Mouse (Mus musculus) testis, adult 2 months (tissue): ENCODE data around the gene Gfod1. TPM values are rescaled to one million over a fixed set of nuclear protein-coding genes. Genes with fewer than 3 reads are reported as not detected.
A peak's percentile ranks its signal among the peaks of the same experiment; 100 is the strongest.

ENCODE experiments used
- H3K27ac ChIP-seq: fragments of 200-500 bp; 2 replicates; pipeline ENCODE4 v1.5.1; 2012; ENCODE audit warnings: low read depth, low read length; ENCODE audit not compliant: control insufficient read depth, insufficient read depth
- H3K27me3 ChIP-seq: fragments of 200-500 bp; 2 replicates; pipeline ENCODE4 v1.6.1; 2012; ENCODE audit warnings: mild to moderate bottlenecking, low read length, moderate library complexity; ENCODE audit not compliant: control insufficient read depth, insufficient read depth
- H3K36me3 ChIP-seq: fragments of 200-500 bp; 2 replicates; pipeline ENCODE4 v1.6.1; 2012; ENCODE audit warnings: mild to moderate bottlenecking, low read length; ENCODE audit not compliant: control insufficient read depth, insufficient read depth
- H3K4me1 ChIP-seq: fragments of 200-500 bp; 2 replicates; pipeline ENCODE4 v1.6.1; 2012; ENCODE audit warnings: low read length; ENCODE audit not compliant: control insufficient read depth, insufficient read depth
- H3K4me3 ChIP-seq: fragments of 200-500 bp; 2 replicates; pipeline ENCODE4 v1.5.1; 2012; ENCODE audit warnings: low read depth, mild to moderate bottlenecking, low read length, moderate library complexity, mixed read lengths; ENCODE audit not compliant: control insufficient read depth
- CTCF ChIP-seq: fragments of 200-500 bp; IDR thresholded peaks from 2 replicates; pipeline ENCODE4 v1.5.1; 2012; ENCODE audit warnings: low read depth, mild to moderate bottlenecking, inconsistent platforms, low read length, moderate library complexity; ENCODE audit not compliant: control insufficient read depth, insufficient read depth, insufficient replicate concordance
- POLR2A ChIP-seq: fragments of 200-500 bp; IDR thresholded peaks from 2 replicates; pipeline ENCODE4 v1.6.1; 2012; ENCODE audit warnings: low read depth, mild to moderate bottlenecking, inconsistent platforms, low read length, moderate library complexity; ENCODE audit not compliant: control insufficient read depth
- polyA plus RNA-seq: library from polyadenylated mRNA; depleted of rRNA; stranded (reverse); fragments of >200 nt; gene quantifications from 2 replicates; pipeline ENCODE4 v1.2.3, GENCODE M21; 2012

Gfod1 gene
- polyA plus RNA-seq, 1 experiment: 0.17 TPM

- Histone ChIP-seq H3K36me3 (no peaks in the 10 kb centered on the region), H3K27me3 (no peaks in the 10 kb centered on the region), H3K4me3 (peak overlapping the region; percentile 20), H3K27ac (no peak overlapping the region), H3K4me1 (peaks cover 2% of the 10 kb centered on the region; the same call in 1 of the 2 replicates)
- no peak for TF ChIP-seq POLR2A
- peak; percentile 86 for TF ChIP-seq CTCF
Observed at GRCm38 (mm10) chr13:43201033-43201432, 102.9 kb downstream of the Gfod1 start.

GRCm38 (mm10) chr13:43200473-43200872 lies 103.5 kb downstream of the Gfod1 start:
- TF ChIP-seq CTCF (no peak), POLR2A (no peak)
- H3K4me3 ChIP-seq: peak overlapping the region; percentile 5

GRCm38 (mm10) chr13:43199749-43200148 lies 104.2 kb downstream of the Gfod1 start:
- peak; percentile 75; the same call in 1 of the 2 replicates for TF ChIP-seq CTCF
- TF ChIP-seq POLR2A: no peak
- H3K36me3 ChIP-seq: no peaks in the 10 kb centered on the region
- H3K27me3 ChIP-seq: no peaks in the 10 kb centered on the region
- no peak overlapping the region for H3K4me3 ChIP-seq
- no peak overlapping the region for H3K27ac ChIP-seq
- H3K4me1 ChIP-seq: peaks cover 2% of the 10 kb centered on the region; the same call in 1 of the 2 replicates

More at GRCm38 (mm10) chr13:43200473-43200872, 103.5 kb downstream of the Gfod1 start:
- H3K27me3 ChIP-seq: no peaks in the 10 kb centered on the region
- no peak overlapping the region for H3K27ac ChIP-seq
- no peaks in the 10 kb centered on the region for H3K36me3 ChIP-seq
- H3K4me1 ChIP-seq: peaks cover 2% of the 10 kb centered on the region; the same call in 1 of the 2 replicates

GRCm38 (mm10) chr13:43199282-43199681 lies 104.7 kb downstream of the Gfod1 start:
- no peaks in the 10 kb centered on the region for H3K27me3 ChIP-seq
- TF ChIP-seq POLR2A (no peak), CTCF (no peak)
- no peak overlapping the region for H3K27ac ChIP-seq
- H3K36me3 ChIP-seq: no peaks in the 10 kb centered on the region
- H3K4me1 ChIP-seq: peaks cover 2% of the 10 kb centered on the region; the same call in 1 of the 2 replicates
- H3K4me3 ChIP-seq: no peak overlapping the region

GRCm38 (mm10) chr13:43197187-43197586 lies 106.8 kb downstream of the Gfod1 start:
- Histone ChIP-seq H3K4me1 (peaks cover 2% of the 10 kb centered on the region; the same call in 1 of the 2 replicates), H3K27ac (no peak overlapping the region), H3K27me3 (no peaks in the 10 kb centered on the region), H3K36me3 (no peaks in the 10 kb centered on the region), H3K4me3 (no peak overlapping the region)
- TF ChIP-seq CTCF (peak; percentile 46; the same call in 1 of the 2 replicates), POLR2A (no peak)

GRCm38 (mm10) chr13:43196000-43196399 lies 108.0 kb downstream of the Gfod1 start:
- Histone ChIP-seq H3K36me3 (no peaks in the 10 kb centered on the region), H3K27ac (no peak overlapping the region), H3K4me1 (no peaks in the 10 kb centered on the region; the same call in 1 of the 2 replicates), H3K4me3 (no peak overlapping the region), H3K27me3 (no peaks in the 10 kb centered on the region)
- TF ChIP-seq POLR2A: no peak
- TF ChIP-seq CTCF: no peak

- Histone ChIP-seq H3K4me1 (no peaks in the 10 kb centered on the region; the same call in 1 of the 2 replicates), H3K27me3 (no peaks in the 10 kb centered on the region), H3K4me3 (no peak overlapping the region), H3K36me3 (no peaks in the 10 kb centered on the region), H3K27ac (no peak overlapping the region)
- no peak for TF ChIP-seq POLR2A
- no peak for TF ChIP-seq CTCF
Observed at GRCm38 (mm10) chr13:43193932-43194331, 110.0 kb downstream of the Gfod1 start.

- Histone ChIP-seq H3K4me3 (no peak overlapping the region), H3K27me3 (no peaks in the 10 kb centered on the region), H3K36me3 (no peaks in the 10 kb centered on the region), H3K27ac (no peak overlapping the region), H3K4me1 (no peaks in the 10 kb centered on the region; the same call in 1 of the 2 replicates)
- TF ChIP-seq CTCF (no peak), POLR2A (no peak)
Observed at GRCm38 (mm10) chr13:43193266-43193665, 110.7 kb downstream of the Gfod1 start.
